Mouse (Mus musculus): Measurements from ENCODE around the gene Usp12. TPM values are rescaled to one million over a fixed set of nuclear protein-coding genes. Genes with fewer than 3 reads are reported as not detected.
"Not testable (repeated sequence)": the region's sequence is repeated elsewhere in the genome, so short reads cannot be mapped to it uniquely, and the experiment has no call there.

The Usp12 gene
- polyA plus RNA-seq, 1 experiment from 2014 or later, result 10.4 TPM

DNA sequence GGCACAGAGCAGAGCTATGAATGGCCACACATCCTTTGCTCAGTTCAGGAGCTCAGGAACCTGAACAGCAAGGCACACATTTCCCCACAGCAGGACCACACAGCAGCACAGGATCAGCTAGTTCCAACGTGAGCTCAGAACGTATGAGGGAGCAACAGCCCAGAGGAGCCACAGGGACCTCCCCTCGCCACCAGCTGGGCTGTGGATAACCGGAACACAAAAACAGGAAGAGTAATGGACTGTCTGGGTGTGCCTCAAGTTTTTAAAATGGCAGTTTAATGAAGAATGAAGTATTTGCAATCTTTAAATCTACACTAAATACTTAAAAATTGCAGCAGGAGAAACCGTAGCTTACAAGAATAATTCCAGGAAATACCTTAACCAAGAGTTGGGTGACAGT lies 44.9 kb downstream of the Usp12 start:
- no peak overlapping the region for H3K9ac ChIP-seq (ENCODE audit: low read length)
- H3K4me1 ChIP-seq (replicated peaks; ENCODE audit: control insufficient read depth, insufficient read depth, low read length), result no peaks in the 10 kb centered on the region
- no peaks in the 10 kb centered on the region for H3K27me3 ChIP-seq (ENCODE audit: control insufficient read depth, insufficient read depth, low read length)
- H3K4me2 ChIP-seq (ENCODE audit: low read depth, low read length, severe bottlenecking), result no peak overlapping the region
- DNase-seq (ENCODE audit: low spot score) (no peak), ATAC-seq (replicated peaks; ENCODE audit: low FRiP score) (no peak)
- H3K36me3 ChIP-seq (ENCODE audit: control insufficient read depth, insufficient read depth, low read length), result peaks cover 3% of the 10 kb centered on the region; the same call in 1 of the 2 replicates
- no peak overlapping the region for H3K27ac ChIP-seq (ENCODE audit: low read depth, low read length)
- WGBS, result 88% methylated on average over 5 of the region's 5 CpGs
- H3K4me3 ChIP-seq (ENCODE audit: low read depth, low read length), result no peak overlapping the region
- no peaks in the 10 kb centered on the region for H3K9me3 ChIP-seq (ENCODE audit: control insufficient read depth, low read length)

DNA sequence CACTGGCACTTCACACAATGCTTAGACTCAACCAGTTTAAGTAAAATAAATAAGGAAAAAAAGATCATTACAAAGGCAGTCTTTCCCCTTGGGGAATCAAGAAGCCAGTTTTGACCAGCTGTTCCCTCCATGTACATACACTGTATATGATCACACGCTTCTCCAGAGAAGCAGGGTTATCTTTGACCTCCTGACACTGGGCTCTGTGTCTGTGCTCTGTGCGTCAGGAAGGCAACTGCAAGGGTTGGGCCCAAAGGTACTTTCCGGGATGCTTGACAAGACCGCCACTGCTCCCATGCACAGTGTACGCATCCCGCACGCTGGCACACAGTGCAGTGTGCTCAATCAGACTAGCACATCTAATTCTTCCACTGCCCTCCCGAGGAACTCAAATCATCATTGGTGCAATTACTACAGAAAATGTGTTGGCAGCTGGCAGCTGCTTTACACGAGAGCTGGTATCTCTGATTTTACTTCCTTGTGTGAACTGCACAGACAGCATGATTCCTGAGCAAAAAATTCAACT lies 57.8 kb downstream of the Usp12 start:
- ATAC-seq (replicated peaks; ENCODE audit: low FRiP score), result no peak
- Histone ChIP-seq H3K4me1 (replicated peaks; ENCODE audit: control insufficient read depth, insufficient read depth, low read length) (no peaks in the 10 kb centered on the region), H3K27ac (ENCODE audit: low read depth, low read length) (no peak overlapping the region), H3K27me3 (ENCODE audit: control insufficient read depth, insufficient read depth, low read length) (no peaks in the 10 kb centered on the region), H3K9ac (ENCODE audit: low read length) (no peak overlapping the region), H3K36me3 (ENCODE audit: control insufficient read depth, insufficient read depth, low read length) (no peaks in the 10 kb centered on the region), H3K9me3 (ENCODE audit: control insufficient read depth, low read length) (no peaks in the 10 kb centered on the region), H3K4me2 (ENCODE audit: low read depth, low read length, severe bottlenecking) (no peak overlapping the region), H3K4me3 (ENCODE audit: low read depth, low read length) (no peak overlapping the region)
- 90% methylated on average over 9 of the region's 9 CpGs for WGBS
- DNase-seq (ENCODE audit: low spot score), result no peak

DNA sequence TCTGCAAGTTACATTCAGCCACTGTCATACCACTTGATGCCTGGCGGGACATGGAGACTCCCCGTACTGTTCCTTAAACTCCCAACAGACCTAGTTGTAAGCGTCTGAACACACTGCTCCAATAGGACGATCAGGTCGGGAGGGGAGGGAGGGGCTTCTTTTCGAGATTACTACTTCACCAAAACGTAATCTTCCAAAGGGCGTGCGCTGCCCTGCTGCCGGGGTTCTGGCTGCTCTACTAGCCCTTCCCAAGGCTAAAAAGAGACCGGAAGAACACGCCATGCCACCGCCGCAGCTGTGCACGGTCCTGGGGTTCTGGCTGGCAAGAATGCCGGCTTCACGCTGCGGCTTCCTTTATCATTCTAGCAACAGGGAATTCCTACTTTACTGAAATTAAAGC lies 58.5 kb downstream of the Usp12 start:
- Histone ChIP-seq H3K27me3 (ENCODE audit: control insufficient read depth, insufficient read depth, low read length) (no peaks in the 10 kb centered on the region), H3K9me3 (ENCODE audit: control insufficient read depth, low read length) (no peaks in the 10 kb centered on the region), H3K27ac (ENCODE audit: low read depth, low read length) (no peak overlapping the region), H3K9ac (ENCODE audit: low read length) (no peak overlapping the region), H3K36me3 (ENCODE audit: control insufficient read depth, insufficient read depth, low read length) (no peaks in the 10 kb centered on the region), H3K4me2 (ENCODE audit: low read depth, low read length, severe bottlenecking) (no peak overlapping the region), H3K4me3 (ENCODE audit: low read depth, low read length) (no peak overlapping the region), H3K4me1 (replicated peaks; ENCODE audit: control insufficient read depth, insufficient read depth, low read length) (no peaks in the 10 kb centered on the region)
- DNase-seq (ENCODE audit: low spot score) (no peak), ATAC-seq (replicated peaks; ENCODE audit: low FRiP score) (no peak)
- 86% methylated on average over 18 of the region's 18 CpGs for WGBS

DNA sequence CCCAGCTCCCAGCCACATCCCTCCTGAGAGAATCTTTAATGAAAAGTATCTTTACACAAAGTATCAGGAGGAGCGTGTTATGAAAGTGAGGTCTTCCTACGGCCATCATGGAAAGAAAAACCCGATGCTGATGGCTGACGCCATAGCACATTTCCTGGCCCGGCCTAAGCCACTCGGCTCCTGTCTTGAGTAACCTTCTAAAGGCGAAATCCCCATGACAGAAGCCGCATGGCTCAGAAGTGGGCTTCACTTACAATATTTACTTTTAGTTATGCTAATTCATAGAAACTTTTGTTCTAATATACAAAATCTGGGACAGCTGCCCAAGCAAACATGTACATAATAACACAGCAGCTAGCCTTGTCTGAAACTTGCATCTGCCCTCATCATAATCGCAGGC lies 59.8 kb downstream of the Usp12 start:
- not testable (repeated sequence) for H3K36me3 ChIP-seq (ENCODE audit: control insufficient read depth, insufficient read depth, low read length); ATAC-seq (replicated peaks; ENCODE audit: low FRiP score); DNase-seq (ENCODE audit: low spot score); H3K4me1 ChIP-seq (replicated peaks; ENCODE audit: control insufficient read depth, insufficient read depth, low read length); H3K27ac ChIP-seq (ENCODE audit: low read depth, low read length); H3K9ac ChIP-seq (ENCODE audit: low read length); H3K27me3 ChIP-seq (ENCODE audit: control insufficient read depth, insufficient read depth, low read length); H3K4me3 ChIP-seq (ENCODE audit: low read depth, low read length); H3K4me2 ChIP-seq (ENCODE audit: low read depth, low read length, severe bottlenecking); H3K9me3 ChIP-seq (ENCODE audit: control insufficient read depth, low read length)
- WGBS, result 93% methylated on average over 1 of the region's 9 CpGs

DNA sequence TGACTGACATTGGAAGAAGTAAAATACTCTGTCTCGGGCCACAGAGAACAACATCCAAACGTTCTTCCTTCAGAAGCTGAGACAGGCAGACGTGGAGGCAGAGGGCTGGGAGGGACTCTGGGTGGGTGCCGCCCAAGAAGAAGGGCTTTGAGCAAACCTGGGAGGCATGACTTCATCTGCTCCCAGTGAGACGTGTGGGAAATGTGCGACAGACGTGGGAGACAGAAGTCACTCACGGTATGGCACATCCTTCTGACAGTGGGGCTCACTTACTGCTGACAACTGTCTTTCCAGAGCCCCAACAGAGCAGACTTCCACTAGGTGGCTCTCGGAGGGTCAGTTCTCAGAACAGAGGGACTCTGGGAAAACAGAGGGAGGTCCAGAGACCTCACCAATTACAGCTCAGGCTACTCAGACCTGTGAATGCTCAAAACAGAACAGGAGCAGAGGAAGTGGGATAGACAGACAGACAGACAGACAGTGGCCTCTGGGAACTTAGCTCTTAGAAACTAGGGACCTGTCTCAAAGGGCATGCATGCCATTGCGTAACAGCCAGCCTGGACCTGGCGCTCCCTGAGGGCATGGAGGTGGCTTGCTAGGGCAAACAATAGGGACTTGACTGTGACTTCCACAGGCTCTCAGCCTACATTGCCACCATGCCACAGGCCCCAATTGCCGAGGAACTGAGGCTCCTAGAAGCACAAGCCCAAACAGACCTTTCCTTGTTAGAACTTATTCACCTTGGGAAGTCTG lies 60.7 kb downstream of the Usp12 start:
- no peaks in the 10 kb centered on the region for H3K27me3 ChIP-seq (ENCODE audit: control insufficient read depth, insufficient read depth, low read length)
- no peaks in the 10 kb centered on the region for H3K36me3 ChIP-seq (ENCODE audit: control insufficient read depth, insufficient read depth, low read length)
- no peak overlapping the region for H3K27ac ChIP-seq (ENCODE audit: low read depth, low read length)
- no peaks in the 10 kb centered on the region for H3K9me3 ChIP-seq (ENCODE audit: control insufficient read depth, low read length)
- H3K4me3 ChIP-seq (ENCODE audit: low read depth, low read length), result no peak overlapping the region
- DNase-seq (ENCODE audit: low spot score) (no peak), ATAC-seq (replicated peaks; ENCODE audit: low FRiP score) (no peak)
- 82% methylated on average over 12 of the region's 12 CpGs for WGBS
- H3K4me2 ChIP-seq (ENCODE audit: low read depth, low read length, severe bottlenecking), result no peak overlapping the region
- H3K9ac ChIP-seq (ENCODE audit: low read length), result no peak overlapping the region
- no peaks in the 10 kb centered on the region for H3K4me1 ChIP-seq (replicated peaks; ENCODE audit: control insufficient read depth, insufficient read depth, low read length)

DNA sequence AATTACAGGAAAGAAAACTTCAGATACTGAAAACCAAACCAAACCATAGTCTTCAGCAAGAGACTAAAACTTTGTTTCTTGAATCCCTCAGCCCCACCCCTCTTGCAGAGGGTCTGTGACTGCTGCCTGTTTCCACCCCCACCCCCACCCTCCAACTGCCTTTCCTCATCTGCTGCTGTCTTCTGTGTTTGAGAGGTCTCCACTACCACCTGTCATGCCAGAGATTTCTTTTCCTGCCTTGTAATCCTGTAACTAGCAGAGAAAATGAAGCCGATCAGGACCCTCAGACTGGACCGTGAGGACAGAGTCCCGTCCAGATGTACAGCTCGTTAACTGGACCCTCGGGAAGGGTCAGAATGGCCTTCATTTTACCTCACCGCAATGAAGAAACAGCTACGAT lies 61.4 kb downstream of the Usp12 start:
- 84% methylated on average over 7 of the region's 7 CpGs for WGBS
- no peaks in the 10 kb centered on the region for H3K4me1 ChIP-seq (replicated peaks; ENCODE audit: control insufficient read depth, insufficient read depth, low read length)
- ATAC-seq (replicated peaks; ENCODE audit: low FRiP score) (no peak), DNase-seq (ENCODE audit: low spot score) (no peak)
- H3K27me3 ChIP-seq (ENCODE audit: control insufficient read depth, insufficient read depth, low read length), result no peaks in the 10 kb centered on the region
- H3K4me2 ChIP-seq (ENCODE audit: low read depth, low read length, severe bottlenecking), result no peak overlapping the region
- H3K9me3 ChIP-seq (ENCODE audit: control insufficient read depth, low read length), result no peaks in the 10 kb centered on the region
- H3K27ac ChIP-seq (ENCODE audit: low read depth, low read length), result no peak overlapping the region
- no peak overlapping the region for H3K9ac ChIP-seq (ENCODE audit: low read length)
- no peak overlapping the region for H3K4me3 ChIP-seq (ENCODE audit: low read depth, low read length)
- H3K36me3 ChIP-seq (ENCODE audit: control insufficient read depth, insufficient read depth, low read length), result no peaks in the 10 kb centered on the region

DNA sequence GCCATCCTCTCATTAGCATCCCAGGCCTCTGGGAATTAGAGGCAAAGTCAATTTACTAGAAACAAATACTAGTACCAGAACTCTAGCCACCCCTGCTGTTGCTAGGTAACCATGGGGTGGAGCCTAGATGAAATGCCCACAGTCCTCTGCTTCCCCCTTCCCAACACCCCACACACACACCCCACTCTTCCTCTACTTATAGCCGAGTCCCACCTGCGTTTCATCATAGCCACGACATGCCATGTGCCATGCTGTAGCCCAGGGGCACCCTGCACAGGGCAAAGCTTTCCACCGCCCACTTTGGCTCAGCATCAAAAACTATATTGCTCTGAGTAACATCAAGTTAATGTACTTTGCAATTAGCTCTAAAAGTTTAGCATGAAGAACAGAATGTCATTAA lies 67.8 kb downstream of the Usp12 start:
- 92% methylated on average over 4 of the region's 4 CpGs for WGBS
- Histone ChIP-seq H3K4me1 (replicated peaks; ENCODE audit: control insufficient read depth, insufficient read depth, low read length) (no peaks in the 10 kb centered on the region), H3K9ac (ENCODE audit: low read length) (no peak overlapping the region), H3K36me3 (ENCODE audit: control insufficient read depth, insufficient read depth, low read length) (no peaks in the 10 kb centered on the region), H3K4me2 (ENCODE audit: low read depth, low read length, severe bottlenecking) (no peak overlapping the region), H3K4me3 (ENCODE audit: low read depth, low read length) (no peak overlapping the region), H3K27me3 (ENCODE audit: control insufficient read depth, insufficient read depth, low read length) (no peaks in the 10 kb centered on the region), H3K27ac (ENCODE audit: low read depth, low read length) (no peak overlapping the region), H3K9me3 (ENCODE audit: control insufficient read depth, low read length) (no peaks in the 10 kb centered on the region)
- no peak for DNase-seq (ENCODE audit: low spot score)
- no peak for ATAC-seq (replicated peaks; ENCODE audit: low FRiP score)

DNA sequence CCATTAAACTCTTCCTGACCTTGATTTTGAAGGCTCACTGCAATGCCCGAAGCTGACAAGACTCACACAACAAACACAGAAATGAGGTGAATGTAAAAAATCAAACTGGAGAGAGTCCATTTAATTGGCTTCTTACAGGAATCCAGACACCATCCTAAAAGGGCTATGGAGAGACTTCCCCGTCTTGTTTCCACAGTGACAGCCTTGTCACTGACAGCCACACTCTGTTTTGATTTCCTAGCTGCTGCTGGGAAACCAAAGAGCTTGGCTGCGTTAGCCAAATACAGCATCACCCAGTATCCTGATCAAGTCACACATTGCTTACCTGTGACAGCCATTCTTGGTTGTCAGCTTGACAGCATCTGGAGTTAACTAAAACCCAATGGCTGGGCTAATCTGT lies 69.8 kb downstream of the Usp12 start:
- no peaks in the 10 kb centered on the region for H3K36me3 ChIP-seq (ENCODE audit: control insufficient read depth, insufficient read depth, low read length)
- no peaks in the 10 kb centered on the region for H3K4me1 ChIP-seq (replicated peaks; ENCODE audit: control insufficient read depth, insufficient read depth, low read length)
- no peak overlapping the region for H3K27ac ChIP-seq (ENCODE audit: low read depth, low read length)
- no peak overlapping the region for H3K9ac ChIP-seq (ENCODE audit: low read length)
- no peak for DNase-seq (ENCODE audit: low spot score)
- WGBS, result 72% methylated on average over 3 of the region's 3 CpGs
- no peak for ATAC-seq (replicated peaks; ENCODE audit: low FRiP score)
- no peak overlapping the region for H3K4me3 ChIP-seq (ENCODE audit: low read depth, low read length)
- H3K4me2 ChIP-seq (ENCODE audit: low read depth, low read length, severe bottlenecking), result no peak overlapping the region
- no peaks in the 10 kb centered on the region for H3K27me3 ChIP-seq (ENCODE audit: control insufficient read depth, insufficient read depth, low read length)
- no peaks in the 10 kb centered on the region for H3K9me3 ChIP-seq (ENCODE audit: control insufficient read depth, low read length)

DNA sequence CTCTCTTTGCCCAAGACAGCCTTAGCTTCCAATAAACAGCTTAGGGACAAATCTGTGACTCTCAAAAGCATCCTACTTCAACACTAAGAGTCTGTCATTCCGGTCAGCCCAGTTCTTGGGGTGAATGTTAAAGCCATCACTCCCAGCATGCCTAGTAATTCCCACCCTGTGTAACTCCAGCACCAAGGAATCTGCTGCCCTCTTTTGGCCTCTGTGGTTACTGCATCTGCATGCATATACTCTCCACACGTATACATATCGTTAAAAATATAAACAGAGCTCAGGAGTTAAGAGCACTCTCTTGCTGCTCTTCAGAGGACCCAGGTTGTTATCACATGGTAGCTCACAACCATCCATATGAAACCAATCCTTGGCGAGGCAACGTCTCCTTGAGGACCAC lies 71.4 kb downstream of the Usp12 start:
- no peak for ATAC-seq (replicated peaks; ENCODE audit: low FRiP score)
- Histone ChIP-seq H3K36me3 (ENCODE audit: control insufficient read depth, insufficient read depth, low read length) (no peaks in the 10 kb centered on the region), H3K27me3 (ENCODE audit: control insufficient read depth, insufficient read depth, low read length) (no peaks in the 10 kb centered on the region), H3K4me3 (ENCODE audit: low read depth, low read length) (no peak overlapping the region), H3K9ac (ENCODE audit: low read length) (no peak overlapping the region), H3K4me2 (ENCODE audit: low read depth, low read length, severe bottlenecking) (no peak overlapping the region), H3K9me3 (ENCODE audit: control insufficient read depth, low read length) (no peaks in the 10 kb centered on the region; the same call in 1 of the 2 replicates), H3K4me1 (replicated peaks; ENCODE audit: control insufficient read depth, insufficient read depth, low read length) (no peaks in the 10 kb centered on the region), H3K27ac (ENCODE audit: low read depth, low read length) (no peak overlapping the region)
- no peak for DNase-seq (ENCODE audit: low spot score)
- 92% methylated on average over 5 of the region's 5 CpGs for WGBS

Measured in forebrain, embryonic 11.5 days (tissue).